Mouse (Mus musculus) lung, adult 2 months (tissue): Measurements from ENCODE around the gene Aim2.

Experiments used
- CTCF ChIP-seq: fragments of 200-500 bp; IDR thresholded peaks from 2 replicates; pipeline ENCODE4 v1.5.1; 2011; ENCODE audit warnings: mild to moderate bottlenecking, low read length, control low read depth; ENCODE audit not compliant: insufficient read depth
- POLR2A ChIP-seq: fragments of 200-500 bp; IDR thresholded peaks from 2 replicates; pipeline ENCODE4 v1.6.1; 2011; ENCODE audit warnings: low read depth, mild to moderate bottlenecking, control low read depth, low read length, borderline replicate concordance; ENCODE audit errors: extremely low read depth

DNA sequence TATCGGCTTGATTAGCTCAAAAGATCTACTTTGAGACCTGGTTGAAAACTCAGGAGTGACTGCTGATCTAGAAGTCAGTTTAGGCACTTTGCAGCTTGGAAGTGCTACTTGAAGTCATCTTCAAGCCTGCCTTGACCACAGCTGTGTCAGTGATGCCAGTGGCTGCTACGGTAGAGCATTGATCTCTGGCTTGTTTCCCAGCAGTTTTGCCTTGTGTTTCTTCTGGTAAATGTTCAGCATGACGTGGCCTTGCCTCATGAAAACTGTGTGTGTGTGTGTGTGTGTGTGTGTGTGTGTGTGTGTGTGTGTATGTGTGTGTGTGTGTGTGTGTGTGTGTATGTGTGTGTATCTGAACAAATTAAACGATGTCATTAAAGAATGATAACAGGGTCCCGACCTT is 106.1 kb downstream of the Aim2 start:
- TF ChIP-seq POLR2A (no peak), CTCF (no peak)
